Mouse (Mus musculus) R1 (cell line): ENCODE measurements around the gene Crb1.
A peak's percentile ranks its signal among the peaks of the same experiment; 100 is the strongest.

Source experiments
- DNase-seq: peaks from one replicate; pipeline ENCODE4 v3.0.0-alpha.2; 2018; ENCODE audit warnings: low read depth, low spot score

Gene Crb1

GRCm38 (mm10) chr1:139376638-139377286, at the start of gene Crb1:
TSS of gene Crb1 (minus strand) at chr1:139377100.
- DNase-seq = peak; percentile 27

- no peak for DNase-seq
Measured at GRCm38 (mm10) chr1:139425006-139425405, 48.1 kb upstream of the Crb1 start.

- DNase-seq = no peak
Measured at GRCm38 (mm10) chr1:139423931-139424330, 47.0 kb upstream of the Crb1 start.

- DNase-seq = peak; percentile 52
Measured at GRCm38 (mm10) chr1:139422941-139423340, 46.0 kb upstream of the Crb1 start.

- DNase-seq = peak; percentile 87
Measured at GRCm38 (mm10) chr1:139421875-139422791, 45.2 kb upstream of the Crb1 start, which contains the start of gene Zbtb41. TSS of gene Zbtb41 (plus strand) at chr1:139422288.

DNA sequence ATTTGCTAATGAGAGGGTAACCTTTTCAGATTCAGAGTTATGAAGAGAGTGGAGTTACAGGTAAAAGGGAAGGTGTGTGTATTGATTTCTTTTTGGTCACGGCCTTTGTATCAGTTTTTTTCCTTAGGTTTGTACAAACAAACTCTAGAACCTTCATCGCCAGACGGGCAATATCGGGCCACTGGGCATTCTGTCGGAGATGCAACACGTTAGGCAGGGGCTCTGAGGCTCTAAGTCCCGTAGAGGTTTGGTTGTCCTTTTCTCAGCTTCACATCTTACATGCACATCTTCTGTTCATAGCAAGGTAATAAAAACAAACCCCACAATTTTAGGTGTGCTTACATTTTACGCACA, 44.6 kb upstream of the Crb1 start:
- DNase-seq = no peak

GRCm38 (mm10) chr1:139413465-139413864, 36.6 kb upstream of the Crb1 start:
- DNase-seq = no peak

DNA sequence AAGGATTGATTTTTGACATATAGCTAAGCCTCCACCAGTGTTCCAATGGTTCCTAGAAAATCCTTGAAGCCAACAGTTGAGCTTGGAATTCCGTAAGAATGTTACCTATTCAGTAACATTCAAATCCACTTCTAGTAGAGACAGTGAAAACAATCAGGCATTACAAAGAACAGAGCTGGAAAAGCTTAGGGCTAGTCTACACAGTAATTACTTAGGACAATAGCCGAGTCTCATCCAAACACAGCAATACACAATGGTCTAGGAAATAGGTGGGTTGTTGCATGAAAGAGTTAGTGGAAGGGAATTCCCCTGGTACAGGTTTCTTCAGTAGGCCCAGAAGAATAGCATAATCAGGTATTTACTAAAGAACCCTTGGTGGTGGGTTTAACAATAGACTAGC, 35.5 kb upstream of the Crb1 start:
- DNase-seq = peak; percentile 93

DNA sequence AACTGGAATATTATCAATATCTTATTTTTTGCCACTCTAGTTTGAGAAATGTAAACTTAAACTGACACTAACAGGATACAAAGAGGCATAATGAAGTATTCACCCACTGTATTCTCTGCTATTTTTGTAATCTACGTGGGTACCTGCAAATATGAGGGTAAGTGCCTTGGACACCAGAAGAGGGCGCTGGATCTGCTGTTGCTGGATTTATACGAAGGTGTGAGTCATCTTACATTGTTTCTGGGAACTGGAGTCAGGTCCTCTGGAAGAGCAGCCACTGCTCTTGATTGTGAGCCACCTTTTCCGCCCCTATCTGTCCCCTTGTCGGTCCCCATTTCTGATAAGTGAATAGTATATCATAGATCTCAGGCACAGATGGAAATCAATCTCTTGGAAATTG, 30.8 kb upstream of the Crb1 start:
- peak; percentile 65 for DNase-seq

GRCm38 (mm10) chr1:139405766-139406165, 28.9 kb upstream of the Crb1 start:
- no peak for DNase-seq

GRCm38 (mm10) chr1:139396589-139396988, 19.7 kb upstream of the Crb1 start:
- DNase-seq = no peak

GRCm38 (mm10) chr1:139391747-139392146, 14.8 kb upstream of the Crb1 start:
- no peak for DNase-seq

DNA sequence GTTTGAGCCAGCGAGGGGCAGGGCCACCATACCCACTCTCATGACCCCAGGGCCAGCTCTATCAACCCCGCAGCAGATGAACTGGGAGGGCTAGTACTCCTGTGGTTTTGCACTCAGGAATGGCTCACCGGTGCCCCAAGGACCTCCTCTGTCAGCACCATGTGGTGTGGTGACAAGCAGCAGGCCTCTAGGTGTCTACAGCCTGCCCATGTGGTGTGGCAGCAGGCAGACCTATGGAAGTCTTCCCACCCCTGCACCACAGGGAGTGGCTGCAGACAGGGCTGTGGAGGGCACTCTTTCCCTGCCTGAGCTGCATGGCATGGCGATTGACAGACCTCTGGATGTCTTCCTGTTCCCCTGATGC, 2.7 kb upstream of the Crb1 start:
- DNase-seq = no peak

- DNase-seq = peak; percentile 36
Measured at GRCm38 (mm10) chr1:139378861-139379620, 2.1 kb upstream of the Crb1 start.

DNA sequence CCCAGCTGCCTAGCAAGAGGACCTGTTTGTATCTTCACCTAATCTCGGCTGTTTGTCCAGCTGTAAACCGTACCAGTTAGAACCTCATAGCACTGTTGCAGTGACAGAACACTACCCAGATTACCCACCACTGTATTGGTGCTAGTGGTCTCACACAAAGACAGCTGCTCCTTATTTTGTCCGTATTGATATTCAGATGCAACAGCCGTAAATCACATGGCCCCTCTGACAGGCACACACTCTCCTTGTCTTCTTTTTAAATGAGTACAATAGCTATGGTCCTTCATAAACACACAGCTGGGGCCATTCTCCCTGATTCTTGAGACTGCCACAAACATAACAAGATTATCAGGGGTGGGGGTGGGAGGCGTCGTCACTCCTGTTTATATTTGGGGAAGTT, 1.0 kb downstream of the Crb1 start:
- DNase-seq = no peak

DNA sequence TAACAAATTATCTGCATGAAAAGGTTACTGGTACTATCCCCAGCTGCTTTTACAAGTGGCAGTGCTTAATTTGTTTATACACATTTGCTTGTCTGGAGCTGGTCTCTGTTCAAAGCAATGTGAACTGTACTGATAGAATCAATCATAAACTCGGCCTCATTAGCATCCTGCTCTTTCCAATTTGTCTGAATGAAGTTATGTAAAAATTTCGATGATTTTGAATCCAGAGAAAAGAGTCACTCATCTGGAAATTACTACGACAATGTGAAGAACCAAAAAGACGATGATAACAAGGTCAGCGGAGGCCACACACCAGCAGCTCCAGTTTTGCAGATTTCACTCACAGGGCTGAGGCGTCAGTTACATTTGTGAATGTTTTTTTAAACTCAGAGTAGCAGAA, 5.6 kb downstream of the Crb1 start:
- no peak for DNase-seq

- no peak for DNase-seq
Measured at GRCm38 (mm10) chr1:139348566-139348965, 28.3 kb downstream of the Crb1 start.

DNA sequence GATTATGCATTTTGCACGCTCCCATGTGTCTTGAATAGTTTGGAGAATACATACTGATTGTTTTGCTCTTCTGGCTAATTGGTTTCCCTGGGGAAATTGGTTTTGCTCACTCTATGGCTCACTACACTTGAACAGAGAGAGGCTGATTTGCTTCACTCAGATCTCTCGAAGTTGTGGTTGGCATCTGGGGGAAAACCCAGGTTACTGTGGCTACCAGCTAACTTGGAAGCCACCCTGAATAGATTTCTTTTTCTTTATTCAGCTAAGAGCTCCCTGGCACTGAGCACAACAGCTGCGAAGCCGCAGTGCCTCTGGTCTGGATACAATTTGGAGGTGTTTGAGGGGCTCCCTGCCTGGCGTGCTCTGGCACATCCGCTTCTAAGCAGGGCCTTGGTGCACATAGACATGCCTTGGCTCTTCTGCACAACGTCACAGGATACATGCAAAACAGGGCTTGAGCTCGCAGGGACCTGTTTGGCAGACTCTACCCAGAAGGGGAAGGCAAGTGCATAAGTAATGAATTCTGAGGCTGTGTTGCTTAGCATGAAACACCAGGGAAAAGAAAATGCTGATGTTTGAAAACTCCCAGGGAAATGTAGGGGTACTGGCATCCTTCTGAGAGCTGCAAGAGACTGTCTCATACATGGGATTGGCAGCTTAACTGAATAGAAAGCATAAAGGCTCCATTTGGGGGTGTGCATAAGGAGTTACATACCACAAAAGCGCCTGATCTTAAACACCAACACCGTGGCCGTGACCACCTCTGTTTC, 30.1 kb downstream of the Crb1 start:
- DNase-seq = no peak

DNA sequence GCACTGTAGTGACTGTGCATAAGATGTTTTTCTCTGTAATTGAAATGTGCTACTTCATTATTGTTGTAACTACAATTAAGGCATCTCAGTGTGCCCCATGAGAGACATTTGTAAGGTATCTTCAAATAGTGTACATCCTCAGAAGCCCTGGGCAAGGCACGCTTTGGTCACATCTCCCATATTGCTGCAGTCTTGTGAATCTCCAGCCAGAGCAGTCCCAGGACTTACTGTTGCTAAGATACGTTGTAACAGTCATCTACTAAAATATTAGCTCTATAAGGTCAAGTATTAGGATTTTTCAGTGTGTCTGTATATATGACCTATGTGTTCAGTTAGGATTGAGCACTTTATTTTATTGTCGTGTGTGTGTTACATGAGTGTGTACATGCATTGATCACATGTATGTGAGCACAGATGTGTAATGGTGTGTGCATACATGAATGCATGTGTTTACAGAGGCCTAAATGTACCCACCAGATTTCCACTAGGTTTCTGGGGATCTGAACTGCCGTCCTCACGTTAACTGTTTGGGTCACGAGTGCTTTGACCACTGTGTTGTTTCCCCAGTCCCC, 30.8 kb downstream of the Crb1 start:
- no peak for DNase-seq

- DNase-seq = peak; percentile 49
Measured at GRCm38 (mm10) chr1:139340178-139340859, 36.6 kb downstream of the Crb1 start.

- no peak for DNase-seq
Measured at GRCm38 (mm10) chr1:139336997-139337396, 39.9 kb downstream of the Crb1 start.
